Mouse (Mus musculus): ENCODE results near the gene Pros1.
A peak's percentile ranks its signal among the peaks of the same experiment; 100 is the strongest.

Gene Pros1

GRCm38 (mm10) chr16:62860140-62860539, 6.0 kb downstream of the Pros1 start:
- no peak for DNase-seq (ENCODE audit: low read depth, low spot score)

GRCm38 (mm10) chr16:62861455-62861854, 7.3 kb downstream of the Pros1 start:
- DNase-seq (ENCODE audit: low read depth, low spot score) = no peak

- DNase-seq (ENCODE audit: low read depth, low spot score) = peak; percentile 16
Observed at GRCm38 (mm10) chr16:62872688-62873117, 18.6 kb downstream of the Pros1 start.

- DNase-seq (ENCODE audit: low read depth, low spot score) = peak; percentile 37
Observed at GRCm38 (mm10) chr16:62873180-62873579, 19.1 kb downstream of the Pros1 start.

GRCm38 (mm10) chr16:62874065-62874464, 20.0 kb downstream of the Pros1 start:
- DNase-seq (ENCODE audit: low read depth, low spot score) = no peak

- no peak for DNase-seq (ENCODE audit: low read depth, low spot score)
Observed at GRCm38 (mm10) chr16:62895824-62896223, 41.7 kb downstream of the Pros1 start.

GRCm38 (mm10) chr16:62911364-62911763, 57.3 kb downstream of the Pros1 start:
- no peak for DNase-seq (ENCODE audit: low read depth, low spot score)

- no peak for DNase-seq (ENCODE audit: low read depth, low spot score)
Observed at GRCm38 (mm10) chr16:62912246-62912645, 58.1 kb downstream of the Pros1 start.

- no peak for DNase-seq (ENCODE audit: low read depth, low spot score)
Observed at GRCm38 (mm10) chr16:62915530-62915929, 61.4 kb downstream of the Pros1 start.

GRCm38 (mm10) chr16:62922245-62922644, 68.1 kb downstream of the Pros1 start:
- DNase-seq (ENCODE audit: low read depth, low spot score) = no peak

- no peak for DNase-seq (ENCODE audit: low read depth, low spot score)
Observed at GRCm38 (mm10) chr16:62931341-62931740, 77.2 kb downstream of the Pros1 start.

- no peak for DNase-seq (ENCODE audit: low read depth, low spot score)
Observed at GRCm38 (mm10) chr16:62936316-62936715, 82.2 kb downstream of the Pros1 start.

- DNase-seq (ENCODE audit: low read depth, low spot score) = peak; percentile 90
Observed at GRCm38 (mm10) chr16:62940388-62941003, 86.4 kb downstream of the Pros1 start.

- no peak for DNase-seq (ENCODE audit: low read depth, low spot score)
Observed at GRCm38 (mm10) chr16:62941763-62942162, 87.7 kb downstream of the Pros1 start.

GRCm38 (mm10) chr16:62942418-62943410, 88.6 kb downstream of the Pros1 start:
- DNase-seq (ENCODE audit: low read depth, low spot score) = no peak

GRCm38 (mm10) chr16:62958485-62958884, 104.4 kb downstream of the Pros1 start:
- DNase-seq (ENCODE audit: low read depth, low spot score) = peak; percentile 28

- DNase-seq (ENCODE audit: low read depth, low spot score) = no peak
Observed at GRCm38 (mm10) chr16:62964361-62964763, 110.3 kb downstream of the Pros1 start.

- DNase-seq (ENCODE audit: low read depth, low spot score) = no peak
Observed at GRCm38 (mm10) chr16:62971673-62972332, 117.7 kb downstream of the Pros1 start.

GRCm38 (mm10) chr16:62974926-62975325, 120.8 kb downstream of the Pros1 start:
- DNase-seq (ENCODE audit: low read depth, low spot score) = peak; percentile 41
